Mouse (Mus musculus): Measurements from ENCODE around the gene Dusp6.

The Dusp6 gene

GRCm38 (mm10) chr10:99317057-99317456, 54.0 kb downstream of the Dusp6 start:
- no peak for DNase-seq (ENCODE audit: extremely low read depth, low read depth)

Data from MEL-GATA-1-ER (cell line).